Mouse (Mus musculus) kidney, postnatal 4 days (tissue): ENCODE results near the gene Trim39.
A peak's percentile ranks its signal among the peaks of the same experiment; 100 is the strongest.

Source experiments
- DNase-seq, 2 experiments: peaks; one replicate each; pipeline ENCODE4 v3.0.0; 2021; ENCODE audit warnings: mixed read lengths in 2 of 2

Gene Trim39

DNA sequence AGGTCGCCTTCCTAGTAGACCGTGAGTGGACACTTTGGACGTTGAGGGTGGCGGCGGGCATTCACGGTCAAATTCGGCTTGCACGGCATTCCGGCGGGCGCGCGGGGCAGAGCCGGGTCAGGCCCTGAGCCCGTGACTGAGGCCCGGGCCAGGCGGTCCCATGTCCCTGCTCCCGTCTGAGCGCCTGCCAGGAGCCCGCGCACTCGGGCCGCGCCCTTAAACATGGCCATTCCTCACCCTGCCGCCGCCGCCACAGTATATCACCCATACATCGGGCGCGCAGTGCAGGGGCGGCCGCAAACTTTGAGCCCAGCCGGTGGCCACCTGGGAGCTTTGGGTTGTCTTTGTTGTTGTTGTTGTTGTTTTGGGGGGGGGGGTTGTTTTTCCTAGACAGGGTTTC is 23.2 kb downstream of the Trim39 start:
- DNase-seq = peak in 1 of 2 experiments; percentile 8

DNA sequence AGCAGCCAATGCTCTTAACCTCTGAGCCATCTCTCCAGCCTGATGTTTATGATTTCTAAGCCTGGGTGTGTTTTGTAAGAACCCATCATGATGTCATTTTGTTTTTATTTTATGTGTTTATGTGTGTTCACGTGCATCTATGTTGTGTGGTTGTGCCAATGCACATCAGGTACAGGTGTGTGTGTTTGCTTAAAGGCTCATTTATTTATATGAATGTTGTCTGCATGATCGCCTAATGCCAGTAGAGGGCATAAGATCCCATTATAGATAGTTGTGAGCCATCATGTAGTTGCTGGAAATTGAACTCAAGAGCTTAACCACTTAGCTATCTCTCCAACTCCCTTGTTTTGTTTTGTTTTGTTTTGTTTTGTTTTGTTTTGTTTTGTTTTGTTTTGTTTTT is 26.3 kb downstream of the Trim39 start:
- DNase-seq = no peak

DNA sequence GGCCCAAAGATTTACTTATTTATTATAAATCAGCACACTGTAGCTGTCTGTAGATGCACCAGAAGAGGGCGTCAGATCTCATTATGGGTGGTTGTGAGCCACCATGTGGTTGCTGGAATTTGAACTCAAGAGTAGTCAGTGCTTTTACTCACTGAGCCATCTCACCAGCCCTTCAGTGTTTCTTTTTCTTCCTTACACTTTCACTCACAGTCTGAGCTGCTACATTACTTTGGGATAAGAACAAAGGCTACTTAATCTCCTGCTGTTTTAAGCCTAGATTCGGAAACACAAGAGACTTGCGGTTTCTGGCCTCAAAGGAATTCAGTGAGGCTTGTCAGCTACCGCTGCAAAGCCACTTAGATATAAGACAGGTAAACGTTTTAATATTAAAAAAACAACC is 28.0 kb downstream of the Trim39 start:
- no peak for DNase-seq

DNA sequence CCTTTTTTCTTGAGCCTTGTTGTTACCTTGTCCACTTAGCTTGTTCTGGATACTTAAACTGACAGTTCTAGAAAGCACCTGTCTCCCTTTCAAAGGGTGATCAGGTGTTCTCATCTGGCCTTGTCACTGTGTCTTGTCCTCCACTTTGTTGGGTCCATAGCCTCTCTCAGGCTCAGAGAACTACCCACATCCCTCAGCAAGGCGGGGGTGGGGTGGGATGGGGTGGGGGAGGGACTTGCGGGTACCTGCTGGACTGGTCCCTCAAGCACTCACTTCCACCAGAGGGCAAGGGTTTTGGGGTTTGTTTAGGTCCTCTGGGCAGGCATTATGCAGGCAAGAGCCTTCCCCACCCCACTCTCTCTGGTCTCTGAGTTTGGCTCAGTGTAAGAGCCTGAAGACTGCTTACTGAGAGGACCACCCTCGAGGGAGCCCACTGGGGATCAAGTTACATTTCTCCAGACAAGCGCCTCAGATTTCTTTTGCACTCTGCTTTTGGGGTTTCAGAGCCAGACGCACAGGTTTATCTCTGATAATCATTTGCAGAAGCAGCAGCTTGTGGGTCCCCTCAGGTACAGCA is 31.3 kb downstream of the Trim39 start:
- DNase-seq = no peak

DNA sequence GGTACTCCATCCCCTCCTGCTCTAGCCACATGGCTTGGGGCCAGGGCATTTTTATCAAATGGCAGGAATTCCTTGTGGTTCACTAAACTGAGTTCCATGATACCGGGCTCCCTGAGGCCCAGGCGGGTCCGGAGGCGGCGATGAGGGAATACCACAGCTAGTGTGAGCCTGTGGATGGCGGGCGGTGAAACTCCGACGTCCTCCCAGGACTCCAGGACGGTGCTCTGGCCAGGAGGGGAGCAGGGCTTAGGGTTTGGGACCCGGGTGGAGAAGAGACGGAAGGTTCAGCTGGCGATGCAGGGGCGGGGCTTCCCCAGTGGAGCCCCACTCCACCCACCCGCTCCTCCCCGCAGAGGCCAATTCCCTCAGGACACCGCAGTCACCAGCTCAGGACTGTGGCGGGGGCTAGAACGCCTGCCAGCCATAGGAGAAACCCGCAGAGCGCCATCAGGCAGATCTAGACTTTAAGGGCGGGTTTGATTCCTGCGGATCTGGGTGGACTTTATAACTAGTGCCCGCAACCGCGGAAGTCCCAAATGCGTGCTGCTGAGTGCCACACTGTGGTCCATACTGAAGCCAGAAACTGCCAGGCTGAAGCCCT is 34.6 kb downstream of the Trim39 start:
- DNase-seq = peak; percentile 31 to 37

DNA sequence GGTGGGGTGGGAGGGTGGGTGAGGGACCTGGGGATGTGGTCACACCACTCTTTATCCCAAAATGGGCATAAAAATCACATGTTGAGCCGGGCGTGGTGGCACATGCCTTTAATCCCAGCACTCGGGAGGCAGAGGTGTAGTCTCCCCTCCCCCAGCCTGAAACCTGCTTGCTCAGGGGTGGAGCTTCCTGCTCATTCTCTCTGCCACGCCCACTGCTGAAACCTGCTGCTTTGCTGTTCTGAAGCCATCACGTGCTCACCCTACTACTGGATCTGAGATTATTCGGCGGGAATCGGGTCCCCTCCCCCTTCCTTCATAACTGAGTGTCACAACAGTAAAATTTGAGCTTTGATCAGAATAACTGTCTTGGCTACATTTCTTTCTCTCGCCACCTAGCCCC is 36.7 kb downstream of the Trim39 start:
- peak in 1 of 2 experiments; percentile 28 for DNase-seq

DNA sequence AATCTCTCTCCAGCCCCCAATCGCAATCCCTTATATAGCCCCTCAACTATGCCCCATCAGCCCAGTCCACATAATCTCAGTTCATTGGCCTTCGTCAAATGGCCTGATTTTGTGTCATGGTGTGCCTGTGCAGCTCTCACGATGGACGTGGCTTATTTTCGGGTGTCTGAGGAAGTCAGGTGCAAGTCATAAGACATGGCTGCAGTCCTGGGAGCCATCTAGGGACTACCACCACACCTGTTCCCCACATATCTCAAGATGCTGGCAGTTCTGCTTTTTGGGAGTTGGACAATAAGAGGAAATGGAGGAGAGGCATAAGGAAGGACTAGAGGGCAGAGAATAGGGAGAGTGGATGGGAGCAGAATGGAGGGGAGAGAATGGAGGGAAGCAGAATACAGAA is 38.5 kb downstream of the Trim39 start:
- no peak for DNase-seq

DNA sequence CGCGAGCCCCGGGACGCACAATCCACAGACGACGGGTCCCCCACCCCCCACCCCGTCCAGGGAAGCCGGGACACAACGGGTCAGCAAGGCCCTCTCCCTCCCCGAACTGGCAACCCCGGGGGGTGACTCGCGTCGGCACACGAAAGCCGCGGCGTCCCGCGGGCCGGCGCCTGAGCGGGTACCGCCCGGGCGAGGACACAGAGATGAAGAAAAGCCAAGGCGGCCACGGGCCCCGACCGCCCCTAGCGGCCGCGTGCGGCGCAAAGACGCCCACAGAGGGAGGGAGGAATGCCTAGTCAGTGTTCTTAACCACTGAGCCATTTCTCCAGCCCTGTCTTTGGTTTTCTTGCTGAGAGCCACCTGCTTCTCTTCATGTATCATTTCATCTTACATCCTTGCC is 40.7 kb downstream of the Trim39 start:
- DNase-seq = peak; percentile 76 to 83

DNA sequence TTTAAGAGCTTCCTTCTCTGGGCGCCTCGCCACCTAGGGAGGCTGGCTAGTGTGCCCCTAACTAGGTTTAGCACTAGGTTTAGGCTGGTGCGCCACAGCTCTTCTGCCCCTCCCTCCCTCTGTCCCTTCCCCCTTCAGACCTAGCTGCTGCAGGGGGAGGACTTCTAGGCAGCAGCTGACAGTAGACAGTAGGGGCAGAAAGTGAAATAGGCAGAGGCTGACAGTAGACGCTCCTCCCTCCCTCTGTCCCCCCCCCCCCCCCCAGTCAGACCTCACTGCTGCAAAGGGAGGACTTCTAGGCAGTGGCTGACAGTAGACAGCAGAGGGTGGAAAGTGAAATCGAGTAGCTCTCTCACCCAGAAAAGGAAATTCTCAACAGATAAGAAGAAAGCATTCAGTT is 43.0 kb downstream of the Trim39 start:
- no peak for DNase-seq

DNA sequence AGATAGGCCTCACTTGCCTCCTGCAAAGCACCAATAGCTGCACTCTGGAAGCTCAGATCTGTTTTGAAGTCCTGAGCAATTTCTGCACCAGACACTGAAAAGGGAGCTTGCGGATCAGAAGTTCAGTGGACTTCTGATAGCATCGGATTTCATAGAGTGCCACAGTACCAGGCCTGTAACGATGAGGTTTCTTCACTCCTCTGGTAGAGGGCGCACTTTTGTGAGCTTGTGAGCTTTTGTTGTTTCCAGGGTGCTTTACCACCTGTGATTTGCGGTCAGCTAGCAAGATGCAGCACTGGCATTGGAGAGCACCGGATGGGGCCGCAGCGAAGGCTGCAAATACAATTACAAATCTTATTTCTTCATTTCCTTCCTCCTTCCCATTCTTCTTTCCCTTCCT is 45.1 kb downstream of the Trim39 start:
- peak in 1 of 2 experiments; percentile 16 for DNase-seq

DNA sequence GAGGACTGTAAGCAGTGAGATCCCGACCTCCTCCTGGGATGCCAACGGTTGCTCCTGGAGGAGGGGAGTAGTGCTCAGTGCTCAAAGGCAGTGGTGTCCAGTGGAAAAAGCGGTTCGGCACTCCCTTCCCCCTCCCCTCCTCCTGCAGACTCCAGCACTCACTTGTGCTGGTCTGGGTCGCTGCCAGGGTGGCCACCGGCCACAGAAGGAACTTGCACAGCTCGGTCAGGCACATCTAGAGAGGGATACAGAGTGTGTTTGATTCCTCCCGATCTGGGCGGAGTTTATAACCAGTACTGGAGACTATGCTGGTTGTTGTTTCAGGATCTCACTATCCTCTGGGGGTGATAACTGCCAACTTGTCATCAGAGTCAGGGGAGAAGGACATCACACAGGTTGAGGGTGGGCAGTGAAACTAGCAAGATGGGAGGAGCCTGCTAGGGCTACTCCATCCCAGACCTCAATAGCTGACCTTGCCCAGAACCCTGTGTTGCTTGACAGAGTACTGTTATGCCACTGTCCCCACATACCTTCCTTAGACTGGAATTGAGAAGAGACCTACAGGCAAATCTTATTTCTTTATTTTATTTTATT is 46.7 kb downstream of the Trim39 start:
- peak in 1 of 2 experiments; percentile 10 for DNase-seq

DNA sequence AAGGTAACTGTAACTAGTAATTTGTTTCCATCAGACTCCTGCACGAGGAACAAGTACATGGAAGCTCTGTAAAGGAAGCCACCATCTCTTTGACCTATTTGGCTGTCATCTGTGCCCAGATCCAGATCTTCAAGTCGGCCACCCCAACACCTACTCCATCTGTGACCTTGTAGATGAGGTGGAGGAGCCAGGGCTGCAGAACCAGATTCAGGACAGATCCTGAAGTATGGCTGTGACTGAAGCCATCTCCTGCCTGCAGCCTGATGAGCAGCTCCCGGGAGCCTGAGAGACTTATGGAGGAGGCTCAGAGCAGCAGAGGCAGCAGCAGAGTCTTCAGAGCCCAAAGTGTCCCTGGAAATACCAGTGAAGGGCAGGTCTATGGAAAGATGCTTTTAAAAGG is 47.6 kb downstream of the Trim39 start:
- DNase-seq = no peak

DNA sequence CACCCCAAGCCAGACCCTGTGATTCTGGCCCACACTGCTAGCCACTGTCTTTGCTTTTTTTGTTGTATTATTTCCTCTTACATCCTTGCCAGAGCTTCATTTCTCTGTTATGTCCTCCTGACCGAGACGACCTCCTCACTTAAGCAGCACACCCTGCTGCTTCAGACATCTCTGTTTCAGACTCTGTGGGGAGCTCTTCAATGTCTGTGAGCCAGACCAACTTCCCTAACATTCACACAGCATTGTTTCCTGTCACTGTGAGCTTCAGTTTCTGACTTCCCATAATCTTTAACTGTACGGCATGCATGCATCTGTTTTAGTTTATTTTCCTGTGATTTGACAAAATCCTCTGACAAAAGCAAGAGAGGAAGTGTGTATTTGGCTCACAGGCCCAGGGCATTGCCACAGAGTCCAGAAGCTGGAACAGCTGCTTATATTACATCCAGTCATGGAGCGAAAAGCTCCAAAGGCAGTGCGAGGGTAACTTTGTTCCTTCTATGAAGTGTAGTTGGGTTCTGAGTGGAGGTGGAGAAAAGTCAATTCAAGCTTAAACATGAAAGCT is 53.4 kb downstream of the Trim39 start:
- no peak for DNase-seq

DNA sequence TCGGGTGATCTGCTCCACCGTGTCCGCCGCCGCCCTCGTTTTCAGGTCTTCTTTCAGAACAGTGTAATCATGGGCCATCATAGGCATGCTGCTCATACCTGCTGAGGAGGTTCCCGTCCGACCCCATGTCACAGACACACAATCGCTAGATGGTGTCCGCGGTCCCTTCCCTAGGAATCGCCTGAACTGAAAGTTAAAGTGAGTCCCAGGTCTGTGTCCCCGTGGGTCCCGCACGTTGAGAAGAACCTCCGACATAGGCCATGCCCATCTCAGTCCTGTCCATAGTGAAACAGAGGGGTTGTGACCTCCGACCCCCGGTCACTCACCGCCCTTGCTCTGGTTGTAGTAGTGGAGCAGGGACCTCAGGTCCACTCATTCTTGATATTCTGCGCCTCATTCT is 56.5 kb downstream of the Trim39 start:
- no peak for DNase-seq
